Mouse (Mus musculus) forebrain, postnatal 0 days (tissue): ENCODE data around the gene Ubash3a. TPM values are rescaled to one million over a fixed set of nuclear protein-coding genes. Genes with fewer than 3 reads are reported as not detected.
"Not testable (repeated sequence)": the region's sequence is repeated elsewhere in the genome, so short reads cannot be mapped to it uniquely, and the experiment has no call there.

Experiments used
- ATAC-seq: fragments of 200-750 bp; cut with Nextera tagmentation; 2 replicates; pipeline ENCODE4 v1.8.0; 2017; ENCODE audit warnings: mild to moderate bottlenecking, moderate library complexity
- DNase-seq: peaks from one replicate; pipeline ENCODE4 v3.0.0-alpha.2; 2015
- H3K27ac ChIP-seq: fragments of 300-500 bp; sonication (generic); 2 replicates; pipeline ENCODE4 v1.5.1; 2014; ENCODE audit warnings: low read depth, mild to moderate bottlenecking, antibody characterized with exemption, low read length, moderate library complexity, mixed read lengths
- H3K27me3 ChIP-seq: fragments of 300-500 bp; sonication (generic); 2 replicates; pipeline ENCODE4 v1.6.1; 2014; ENCODE audit warnings: mild to moderate bottlenecking, low read length, mixed read lengths; ENCODE audit not compliant: insufficient read depth
- H3K36me3 ChIP-seq: fragments of 300-500 bp; sonication (generic); 2 replicates; pipeline ENCODE4 v1.6.1; 2014; ENCODE audit warnings: mild to moderate bottlenecking, moderate library complexity; ENCODE audit not compliant: insufficient read depth
- H3K4me1 ChIP-seq: fragments of 300-500 bp; sonication (generic); 2 replicates; pipeline ENCODE4 v1.6.1; 2014; ENCODE audit warnings: antibody characterized with exemption; ENCODE audit not compliant: insufficient read depth
- H3K4me2 ChIP-seq: fragments of 300-500 bp; sonication (generic); 2 replicates; pipeline ENCODE4 v1.6.1; 2014; ENCODE audit warnings: low read depth, mild to moderate bottlenecking, moderate library complexity
- H3K4me3 ChIP-seq: fragments of 300-500 bp; sonication (generic); 2 replicates; pipeline ENCODE4 v1.5.1; 2014; ENCODE audit warnings: low read depth, low read length, mixed read lengths
- H3K9ac ChIP-seq: fragments of 300-500 bp; sonication (generic); 2 replicates; pipeline ENCODE4 v1.6.1; 2014; ENCODE audit warnings: mild to moderate bottlenecking
- H3K9me3 ChIP-seq: fragments of 300-500 bp; sonication (generic); 2 replicates; pipeline ENCODE4 v1.6.1; 2016; ENCODE audit warnings: low read length
- CTCF ChIP-seq: sonication (generic); IDR thresholded peaks from 2 replicates; pipeline ENCODE4 v1.5.1; 2016; ENCODE audit warnings: antibody characterized with exemption, control low read depth, low read depth
- WGBS: fragments of 180-500 bp; shearing (Covaris S2); extraction: QIAGEN DNeasy Blood & Tissue Kit; methylation state at CpG from one replicate; pipeline ENCODE4 v1.1.7; 2014; 5-methylcytosine and 5-hydroxymethylcytosine counted together
- polyA plus RNA-seq: library from polyadenylated mRNA; unstranded; fragments of >200 nt; fragmentation: Nextera tagmentation; extraction: Ambion mirVana; gene quantifications from 2 replicates; pipeline ENCODE4 v1.2.1, GENCODE M21; 2015
- total RNA-seq: library from RNA; depleted of rRNA; stranded (reverse); fragments of >200 nt; gene quantifications from 2 replicates; pipeline ENCODE4 v1.2.3, GENCODE M21; 2014

Gene Ubash3a
- total and polyA plus RNA-seq, 2 experiments from 2014 or later: 0.14 TPM; not detected in 1

GRCm38 (mm10) chr17:31267138-31267537, 59.5 kb downstream of the Ubash3a start:
- Histone ChIP-seq H3K9me3 (no peaks in the 10 kb centered on the region), H3K4me1 (no peaks in the 10 kb centered on the region), H3K27me3 (no peaks in the 10 kb centered on the region), H3K4me3 (no peak overlapping the region), H3K27ac (no peak overlapping the region), H3K36me3 (no peaks in the 10 kb centered on the region), H3K4me2 (no peak overlapping the region), H3K9ac (no peak overlapping the region)
- no peak for TF ChIP-seq CTCF
- ATAC-seq (no peak), DNase-seq (no peak)
- 76% methylated on average over 4 of the region's 4 CpGs for WGBS

- Histone ChIP-seq H3K9ac (no peak overlapping the region), H3K4me2 (no peak overlapping the region), H3K4me3 (no peak overlapping the region), H3K27ac (no peak overlapping the region), H3K9me3 (no peaks in the 10 kb centered on the region), H3K27me3 (no peaks in the 10 kb centered on the region), H3K36me3 (no peaks in the 10 kb centered on the region), H3K4me1 (no peaks in the 10 kb centered on the region)
- DNase-seq (no peak), ATAC-seq (no peak)
- no peak for TF ChIP-seq CTCF
- 78% methylated on average over 6 of the region's 6 CpGs for WGBS
Measured at GRCm38 (mm10) chr17:31267603-31268002, 59.9 kb downstream of the Ubash3a start.

GRCm38 (mm10) chr17:31268016-31268415, 60.3 kb downstream of the Ubash3a start:
- Histone ChIP-seq H3K4me1 (no peaks in the 10 kb centered on the region), H3K27me3 (no peaks in the 10 kb centered on the region), H3K9me3 (no peaks in the 10 kb centered on the region), H3K4me2 (no peak overlapping the region), H3K36me3 (no peaks in the 10 kb centered on the region), H3K4me3 (no peak overlapping the region), H3K27ac (no peak overlapping the region), H3K9ac (no peak overlapping the region)
- 72% methylated on average over 1 of the region's 1 CpGs for WGBS
- DNase-seq (no peak), ATAC-seq (no peak)
- no peak for TF ChIP-seq CTCF

DNA sequence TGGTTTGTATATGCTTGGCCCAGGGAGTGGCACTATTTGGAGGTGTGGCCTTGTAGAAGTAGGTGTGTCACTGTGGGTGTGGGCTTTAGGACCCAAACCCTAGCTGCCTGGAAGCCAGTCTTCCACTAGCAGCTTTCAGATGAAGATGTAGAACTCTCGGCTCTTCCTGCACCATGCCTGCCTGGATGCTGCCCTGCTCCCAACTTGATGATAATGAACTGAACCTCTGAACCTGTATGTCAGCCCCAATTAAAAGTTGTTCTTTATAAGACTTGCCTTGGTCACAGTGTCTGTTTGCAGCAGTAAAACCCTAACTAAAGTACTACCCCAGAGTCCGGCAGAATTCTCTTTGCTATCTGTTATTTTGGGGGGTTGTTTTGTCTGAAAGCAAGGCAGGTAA, 62.1 kb downstream of the Ubash3a start:
- no peak for TF ChIP-seq CTCF
- Histone ChIP-seq H3K4me3 (no peak overlapping the region), H3K27me3 (no peaks in the 10 kb centered on the region), H3K9me3 (no peaks in the 10 kb centered on the region), H3K9ac (no peak overlapping the region), H3K4me1 (no peaks in the 10 kb centered on the region), H3K36me3 (no peaks in the 10 kb centered on the region), H3K27ac (no peak overlapping the region), H3K4me2 (no peak overlapping the region)
- ATAC-seq (no peak), DNase-seq (no peak)
- 92% methylated on average over 2 of the region's 2 CpGs for WGBS

DNA sequence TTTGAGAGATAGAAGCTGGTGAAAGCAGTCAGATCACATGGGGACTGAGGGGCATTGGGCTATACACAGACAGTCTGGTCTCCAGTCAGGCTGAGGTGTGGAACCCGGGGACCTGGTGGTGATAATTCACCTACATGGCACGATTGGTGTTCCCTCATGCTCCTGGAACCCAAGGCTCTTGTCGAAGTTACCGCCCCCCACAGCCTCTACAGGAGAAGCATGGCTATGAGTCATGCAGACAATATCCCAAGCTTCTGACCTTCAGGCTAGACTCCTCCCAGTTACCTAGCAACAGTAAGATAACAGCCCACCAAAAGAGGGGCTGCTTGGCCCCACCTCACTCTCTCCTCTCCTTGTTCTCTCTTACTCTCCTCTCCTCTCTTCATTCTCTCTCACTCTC, 62.6 kb downstream of the Ubash3a start:
- no peak for ATAC-seq
- no peaks in the 10 kb centered on the region for H3K4me1 ChIP-seq

DNA sequence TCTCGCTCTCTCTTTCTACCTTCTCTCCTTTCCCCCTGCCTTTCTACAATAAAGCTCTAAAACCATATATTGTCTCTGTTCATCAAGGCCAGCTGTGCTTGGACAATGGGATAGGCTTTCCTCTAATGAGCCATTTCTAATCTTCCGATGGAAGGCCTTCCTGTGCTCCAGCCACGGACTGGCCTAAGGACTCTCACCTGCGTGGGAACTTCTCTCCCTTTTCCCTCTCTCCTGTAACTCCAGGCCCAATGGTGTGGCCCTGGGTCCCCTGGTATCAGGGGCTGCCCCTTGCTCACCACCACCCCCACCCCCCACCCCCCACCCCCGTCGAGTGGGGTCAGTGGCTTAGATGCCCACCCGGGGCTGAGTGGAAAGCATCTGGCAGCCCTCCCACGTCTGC, 63.1 kb downstream of the Ubash3a start:
- not testable (repeated sequence) for ATAC-seq, H3K27ac ChIP-seq, H3K4me2 ChIP-seq, H3K4me1 ChIP-seq, H3K36me3 ChIP-seq, H3K27me3 ChIP-seq, H3K9ac ChIP-seq, H3K4me3 ChIP-seq, DNase-seq, H3K9me3 ChIP-seq
- 79% methylated on average over 8 of the region's 8 CpGs for WGBS

More for the DNA sequence above, 62.6 kb downstream of the Ubash3a start:
- WGBS: 97% methylated on average over 4 of the region's 4 CpGs
- Histone ChIP-seq H3K27me3 (no peaks in the 10 kb centered on the region), H3K4me2 (no peak overlapping the region), H3K9me3 (no peaks in the 10 kb centered on the region), H3K36me3 (no peaks in the 10 kb centered on the region), H3K9ac (no peak overlapping the region), H3K27ac (no peak overlapping the region), H3K4me3 (no peak overlapping the region)
- TF ChIP-seq CTCF: no peak
- no peak for DNase-seq

- no peak overlapping the region for H3K27ac ChIP-seq
- H3K9ac ChIP-seq: no peak overlapping the region
- H3K4me3 ChIP-seq: no peak overlapping the region
- H3K4me2 ChIP-seq: no peak overlapping the region
- H3K36me3 ChIP-seq: no peaks in the 10 kb centered on the region
- H3K4me1 ChIP-seq: no peaks in the 10 kb centered on the region
- no peaks in the 10 kb centered on the region for H3K27me3 ChIP-seq
- DNase-seq (no peak), ATAC-seq (no peak)
- WGBS: 55% methylated on average over 5 of the region's 7 CpGs
- H3K9me3 ChIP-seq: no peaks in the 10 kb centered on the region
- TF ChIP-seq CTCF: no peak
Measured at GRCm38 (mm10) chr17:31271136-31271851, 63.6 kb downstream of the Ubash3a start.
